Mouse (Mus musculus) neural tube, embryonic 13.5 days (tissue): Measurements from ENCODE around the gene Stil. TPM values are rescaled to one million over a fixed set of nuclear protein-coding genes. Genes with fewer than 3 reads are reported as not detected.

Experiments used
- ATAC-seq: fragments of 200-750 bp; cut with Nextera tagmentation; 2 replicates; pipeline ENCODE4 v1.8.0; 2017; ENCODE audit warnings: low read depth, mild to moderate bottlenecking, moderate TSS enrichment, moderate library complexity
- H3K27ac ChIP-seq: fragments of 300-500 bp; sonication (generic); replicated peaks from 2 replicates; pipeline ENCODE4 v1.5.1; 2015; ENCODE audit warnings: moderate library complexity, mild to moderate bottlenecking, inconsistent platforms
- H3K27me3 ChIP-seq: fragments of 300-500 bp; sonication (generic); 2 replicates; pipeline ENCODE4 v1.6.1; 2015; ENCODE audit warnings: mild to moderate bottlenecking, inconsistent platforms
- H3K36me3 ChIP-seq: fragments of 300-500 bp; sonication (generic); 2 replicates; pipeline ENCODE4 v1.6.1; 2015; ENCODE audit warnings: mild to moderate bottlenecking, inconsistent platforms
- H3K4me1 ChIP-seq: fragments of 300-500 bp; sonication (generic); replicated peaks from 2 replicates; pipeline ENCODE4 v1.6.1; 2015; ENCODE audit warnings: inconsistent platforms
- H3K4me2 ChIP-seq: fragments of 300-500 bp; sonication (generic); 2 replicates; pipeline ENCODE4 v1.6.1; 2015; ENCODE audit warnings: inconsistent platforms, mild to moderate bottlenecking, moderate library complexity
- H3K4me3 ChIP-seq: fragments of 300-500 bp; sonication (generic); 2 replicates; pipeline ENCODE4 v1.5.1; 2015; ENCODE audit warnings: mild to moderate bottlenecking, inconsistent platforms
- H3K9ac ChIP-seq: fragments of 300-500 bp; sonication (generic); 2 replicates; pipeline ENCODE4 v1.6.1; 2015; ENCODE audit warnings: moderate library complexity, mild to moderate bottlenecking, inconsistent platforms
- H3K9me3 ChIP-seq: fragments of 300-500 bp; sonication (generic); 2 replicates; pipeline ENCODE4 v1.6.1; 2016; ENCODE audit warnings: inconsistent platforms
- WGBS: fragments of 180-500 bp; shearing (Covaris S2); methylation state at CpG from one replicate; pipeline ENCODE4 v1.1.7; 2015; 5-methylcytosine and 5-hydroxymethylcytosine counted together
- polyA plus RNA-seq: library from polyadenylated mRNA; unstranded; fragments of >200 nt; fragmentation: Nextera tagmentation; extraction: Ambion mirVana; gene quantifications from 2 replicates; pipeline ENCODE4 v1.2.1, GENCODE M21; 2015

Stil gene
- polyA plus RNA-seq, 1 experiment from 2014 or later = 1.9 TPM

- no peak for ATAC-seq
- no peak overlapping the region for H3K27ac ChIP-seq
- H3K9me3 ChIP-seq = no peaks in the 10 kb centered on the region
- peak overlapping the region; percentile 92 for H3K4me2 ChIP-seq
- WGBS = under 1% methylated on average over 9 of the region's 9 CpGs
- H3K9ac ChIP-seq = peak overlapping the region; percentile 65; the same call in 1 of the 2 replicates
- H3K36me3 ChIP-seq = no peaks in the 10 kb centered on the region
- H3K4me3 ChIP-seq = peak overlapping the region; percentile 46
- peaks cover 100% of the 10 kb centered on the region for H3K27me3 ChIP-seq
- peaks cover 18% of the 10 kb centered on the region for H3K4me1 ChIP-seq
Measured at GRCm38 (mm10) chr4:115062540-115062874, 62.5 kb downstream of the Stil start.

DNA sequence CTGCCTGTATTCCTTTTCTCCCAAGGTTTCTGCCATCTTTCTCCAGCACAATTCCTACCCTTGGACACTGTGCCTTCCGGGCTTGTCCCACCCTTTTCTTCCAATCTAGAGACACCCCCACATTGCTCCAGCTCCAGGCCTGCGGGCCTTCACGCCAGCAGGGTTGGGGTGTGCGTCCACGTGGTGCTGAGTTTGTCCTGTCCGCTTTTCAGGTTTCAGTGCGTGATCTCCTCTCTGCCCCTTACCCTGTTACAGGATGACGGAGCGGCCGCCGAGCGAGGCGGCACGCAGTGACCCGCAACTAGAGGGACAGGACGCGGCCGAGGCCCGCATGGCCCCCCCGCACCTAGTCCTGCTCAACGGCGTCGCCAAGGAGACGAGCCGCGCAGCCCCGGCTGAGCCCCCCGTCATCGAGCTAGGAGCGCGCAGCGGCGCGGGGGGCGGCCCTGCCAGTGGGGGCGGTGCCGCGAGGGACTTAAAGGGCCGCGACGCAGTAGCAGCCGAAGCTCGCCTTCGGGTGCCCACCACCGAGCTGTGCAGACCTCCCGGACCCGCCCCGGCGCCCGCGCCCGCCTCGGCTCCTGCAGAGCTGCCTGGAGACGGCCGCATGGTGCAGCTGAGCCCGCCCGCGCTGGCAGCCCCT is 63.0 kb downstream of the Stil start:
- H3K4me1 ChIP-seq = peaks cover 16% of the 10 kb centered on the region
- peak; percentile 85 for ATAC-seq
- WGBS = under 1% methylated on average over 55 of the region's 58 CpGs
- H3K4me3 ChIP-seq = peak overlapping the region; percentile 46
- H3K9ac ChIP-seq = peak overlapping the region; percentile 65
- H3K4me2 ChIP-seq = peak overlapping the region; percentile 92
- H3K27ac ChIP-seq = no peak overlapping the region
- H3K36me3 ChIP-seq = no peaks in the 10 kb centered on the region
- no peaks in the 10 kb centered on the region for H3K9me3 ChIP-seq
- H3K27me3 ChIP-seq = peaks cover 100% of the 10 kb centered on the region

GRCm38 (mm10) chr4:115063518-115064239 is 63.7 kb downstream of the Stil start:
- ATAC-seq = peak; percentile 32
- H3K4me2 ChIP-seq = peak overlapping the region; percentile 92
- H3K9ac ChIP-seq = peak overlapping the region; percentile 65
- peak overlapping the region; percentile 46 for H3K4me3 ChIP-seq
- peaks cover 100% of the 10 kb centered on the region for H3K27me3 ChIP-seq
- no peak overlapping the region for H3K27ac ChIP-seq
- WGBS = under 1% methylated on average over 31 of the region's 31 CpGs
- H3K4me1 ChIP-seq = peaks cover 16% of the 10 kb centered on the region
- H3K9me3 ChIP-seq = no peaks in the 10 kb centered on the region
- H3K36me3 ChIP-seq = no peaks in the 10 kb centered on the region

DNA sequence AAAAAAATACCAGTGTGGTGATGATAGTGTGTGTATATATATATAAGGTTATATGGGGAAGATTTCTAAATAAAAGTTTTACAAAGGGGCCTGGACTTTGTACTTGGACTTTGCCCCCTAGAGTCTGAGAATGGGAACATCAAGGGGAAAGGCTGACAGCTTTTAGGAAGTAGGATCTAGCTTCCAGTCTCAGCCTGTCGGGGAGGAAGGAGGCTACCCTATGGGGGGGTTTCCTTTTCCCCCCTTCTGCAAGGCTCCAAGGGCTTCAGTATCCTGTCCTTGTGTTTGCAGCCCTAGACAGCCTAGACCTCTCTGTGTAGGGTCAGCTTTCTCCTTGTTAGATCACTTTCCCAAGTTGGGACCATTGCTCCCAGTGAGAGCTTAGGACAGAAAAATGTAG is 71.7 kb downstream of the Stil start:
- no peak for ATAC-seq
- Histone ChIP-seq H3K27ac (no peak overlapping the region), H3K9ac (no peak overlapping the region), H3K9me3 (no peaks in the 10 kb centered on the region), H3K4me3 (no peak overlapping the region), H3K27me3 (peaks cover 49% of the 10 kb centered on the region), H3K4me2 (no peak overlapping the region), H3K4me1 (no peaks in the 10 kb centered on the region), H3K36me3 (no peaks in the 10 kb centered on the region)
- WGBS = 25% methylated on average over 1 of the region's 1 CpGs

DNA sequence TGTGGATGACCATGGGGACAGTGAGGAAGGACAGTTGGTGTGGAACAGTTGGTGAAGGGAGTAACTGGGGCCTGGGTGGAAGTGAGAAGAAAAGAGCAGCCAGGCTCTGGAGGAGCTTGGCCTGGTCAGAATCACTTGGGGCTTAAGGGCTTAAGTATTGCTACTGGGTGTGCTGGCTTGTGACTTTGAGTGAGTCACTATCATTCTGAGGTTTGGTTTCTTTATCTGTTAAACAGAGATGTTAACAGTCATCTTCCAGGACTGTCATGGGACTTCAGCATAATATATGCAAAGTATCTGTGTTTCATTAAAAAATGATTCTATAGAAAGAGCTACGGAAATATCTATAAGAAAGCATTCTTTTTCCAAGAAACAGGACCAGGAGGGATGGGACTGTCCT is 74.8 kb downstream of the Stil start:
- Histone ChIP-seq H3K4me1 (peaks cover 16% of the 10 kb centered on the region), H3K9ac (no peak overlapping the region), H3K36me3 (no peaks in the 10 kb centered on the region), H3K27ac (0 out of 2 replicates have a peak overlapping the region, but pooled peaks have one; percentile 42), H3K4me2 (no peak overlapping the region), H3K9me3 (no peaks in the 10 kb centered on the region), H3K27me3 (peaks cover 18% of the 10 kb centered on the region), H3K4me3 (no peak overlapping the region)
- no peak for ATAC-seq
- WGBS = 83% methylated on average over 1 of the region's 1 CpGs

DNA sequence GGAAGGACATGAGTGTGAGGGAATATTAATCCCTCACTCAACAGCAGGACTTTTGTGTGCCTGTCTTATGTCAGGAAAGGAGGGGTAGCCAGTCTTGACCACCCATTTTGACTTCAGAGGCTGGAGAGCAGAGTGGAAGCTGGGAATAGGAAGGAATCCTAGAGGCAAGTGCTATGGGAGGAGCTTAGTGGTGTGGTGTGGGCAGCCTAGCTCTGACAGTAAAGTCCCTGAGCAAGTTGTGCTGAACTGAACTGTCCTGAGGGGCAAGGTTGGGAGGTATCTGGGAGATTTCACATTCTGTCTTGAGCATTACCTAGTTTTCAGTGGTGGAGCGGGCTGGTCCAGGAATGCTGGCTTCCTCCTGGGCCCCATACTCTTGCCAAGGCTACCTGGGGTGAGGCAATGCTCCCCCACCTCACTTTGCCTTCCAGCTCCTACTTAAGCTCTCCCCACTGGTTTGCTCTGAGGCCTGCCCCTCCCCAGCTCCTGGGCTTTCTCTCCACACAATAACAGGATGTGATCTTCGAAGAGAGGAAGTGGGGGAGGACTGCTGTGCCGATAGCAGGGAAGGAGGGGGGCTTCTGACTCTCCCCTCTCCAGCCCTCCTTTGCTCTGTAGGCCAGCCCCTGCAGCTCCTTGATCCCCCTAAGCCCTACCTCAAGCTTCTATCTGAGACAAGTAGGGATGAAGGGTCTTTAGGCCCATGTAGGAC is 75.4 kb downstream of the Stil start:
- Histone ChIP-seq H3K4me3 (no peak overlapping the region), H3K9ac (no peak overlapping the region), H3K4me2 (no peak overlapping the region), H3K4me1 (peaks cover 20% of the 10 kb centered on the region), H3K36me3 (no peaks in the 10 kb centered on the region), H3K9me3 (no peaks in the 10 kb centered on the region), H3K27ac (0 out of 2 replicates have a peak overlapping the region, but pooled peaks have one; percentile 42), H3K27me3 (peaks cover 18% of the 10 kb centered on the region)
- no peak for ATAC-seq
- 41% methylated on average over 3 of the region's 3 CpGs for WGBS

- H3K4me2 ChIP-seq = no peak overlapping the region
- H3K9me3 ChIP-seq = no peaks in the 10 kb centered on the region
- H3K4me3 ChIP-seq = no peak overlapping the region
- WGBS = 12% methylated on average over 10 of the region's 10 CpGs
- H3K27ac ChIP-seq = peak overlapping the region; percentile 69
- ATAC-seq = peak; percentile 91
- H3K27me3 ChIP-seq = peaks cover 8% of the 10 kb centered on the region
- peak overlapping the region; percentile 48 for H3K9ac ChIP-seq
- H3K36me3 ChIP-seq = no peaks in the 10 kb centered on the region
- peaks cover 20% of the 10 kb centered on the region for H3K4me1 ChIP-seq
Measured at GRCm38 (mm10) chr4:115078892-115079820, 79.2 kb downstream of the Stil start.

GRCm38 (mm10) chr4:115079821-115080349 is 79.9 kb downstream of the Stil start:
- H3K4me1 ChIP-seq = peaks cover 20% of the 10 kb centered on the region
- peak overlapping the region; percentile 69; the same call in 1 of the 2 replicates for H3K27ac ChIP-seq
- no peak overlapping the region for H3K4me2 ChIP-seq
- H3K27me3 ChIP-seq = peaks cover 15% of the 10 kb centered on the region
- H3K4me3 ChIP-seq = no peak overlapping the region
- whole genome bisulfite sequencing = 9% methylated on average over 5 of the region's 5 CpGs
- H3K9ac ChIP-seq = peak overlapping the region; percentile 48; the same call in 1 of the 2 replicates
- H3K9me3 ChIP-seq = no peaks in the 10 kb centered on the region
- peak; percentile 10; the same call in 1 of the 2 replicates for ATAC-seq
- H3K36me3 ChIP-seq = no peaks in the 10 kb centered on the region

DNA sequence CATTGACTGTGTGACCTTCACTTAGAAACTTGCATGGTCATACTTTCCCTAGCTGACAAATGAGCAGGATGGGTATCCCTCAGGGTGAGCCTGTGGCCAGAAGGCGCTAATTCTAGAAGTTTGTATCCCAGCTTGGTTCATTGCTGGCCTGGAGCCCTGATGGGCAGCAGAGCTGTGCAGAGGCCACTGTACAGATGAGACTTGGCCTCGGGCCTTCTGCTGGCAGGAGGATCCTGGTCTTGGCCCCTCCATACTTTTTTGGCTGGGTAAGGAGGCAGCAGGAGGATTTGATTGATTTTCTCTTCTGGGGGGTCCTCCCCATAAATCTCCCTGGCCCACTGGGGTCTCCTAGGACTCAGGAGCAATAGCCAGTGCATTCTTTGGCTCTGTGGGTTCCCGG is 83.1 kb downstream of the Stil start:
- Histone ChIP-seq H3K4me1 (peaks cover 20% of the 10 kb centered on the region), H3K4me3 (no peak overlapping the region), H3K36me3 (no peaks in the 10 kb centered on the region), H3K4me2 (no peak overlapping the region), H3K9ac (no peak overlapping the region), H3K27me3 (peaks cover 36% of the 10 kb centered on the region), H3K27ac (no peak overlapping the region), H3K9me3 (no peaks in the 10 kb centered on the region)
- WGBS = 80% methylated on average over 3 of the region's 3 CpGs
- no peak for ATAC-seq

DNA sequence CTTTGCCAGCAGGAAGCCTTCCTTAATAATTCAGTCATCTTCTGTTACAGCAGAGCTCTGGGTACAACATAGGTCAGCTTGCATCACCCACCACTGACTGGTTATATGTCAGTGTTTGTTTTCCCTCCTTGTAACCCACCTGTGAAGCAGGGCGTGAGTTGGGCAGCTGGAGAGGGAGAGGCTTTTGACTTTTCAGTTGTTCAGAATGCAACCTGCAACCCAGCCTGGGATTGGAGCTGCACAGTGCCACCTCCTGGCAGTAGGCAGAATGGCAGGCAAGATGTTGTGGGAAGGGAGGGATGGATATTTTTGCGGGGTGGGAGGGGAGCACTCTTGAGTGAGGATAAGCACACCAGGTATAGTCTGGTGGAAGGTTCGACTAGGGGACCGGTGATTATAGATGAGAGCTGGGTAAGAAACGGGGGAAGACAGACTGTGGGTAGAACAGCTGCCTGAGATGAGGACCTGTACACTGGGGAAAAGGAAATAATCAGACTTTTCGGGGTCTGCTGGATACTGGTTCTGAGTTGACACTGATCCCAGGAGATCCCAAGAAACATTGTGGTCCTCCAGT is 85.7 kb downstream of the Stil start:
- Histone ChIP-seq H3K36me3 (no peaks in the 10 kb centered on the region), H3K27me3 (peaks cover 60% of the 10 kb centered on the region), H3K4me1 (no peaks in the 10 kb centered on the region), H3K4me2 (no peak overlapping the region), H3K9ac (no peak overlapping the region), H3K27ac (no peak overlapping the region), H3K9me3 (no peaks in the 10 kb centered on the region), H3K4me3 (no peak overlapping the region)
- ATAC-seq = peak; percentile 57; the same call in 1 of the 2 replicates
- 18% methylated on average over 6 of the region's 6 CpGs for WGBS

GRCm38 (mm10) chr4:115086257-115086656 is 86.3 kb downstream of the Stil start:
- Histone ChIP-seq H3K27me3 (peaks cover 60% of the 10 kb centered on the region), H3K27ac (no peak overlapping the region), H3K4me1 (no peaks in the 10 kb centered on the region), H3K4me3 (no peak overlapping the region), H3K9ac (no peak overlapping the region), H3K36me3 (no peaks in the 10 kb centered on the region), H3K4me2 (no peak overlapping the region), H3K9me3 (no peaks in the 10 kb centered on the region)
- 69% methylated on average over 4 of the region's 4 CpGs for WGBS
- ATAC-seq = no peak
